Mouse (Mus musculus): ENCODE results near the gene Vps25. TPM values are rescaled to one million over a fixed set of nuclear protein-coding genes. Genes with fewer than 3 reads are reported as not detected.

Vps25 gene
- polyA plus RNA-seq, 1 experiment = 82.9 TPM

DNA sequence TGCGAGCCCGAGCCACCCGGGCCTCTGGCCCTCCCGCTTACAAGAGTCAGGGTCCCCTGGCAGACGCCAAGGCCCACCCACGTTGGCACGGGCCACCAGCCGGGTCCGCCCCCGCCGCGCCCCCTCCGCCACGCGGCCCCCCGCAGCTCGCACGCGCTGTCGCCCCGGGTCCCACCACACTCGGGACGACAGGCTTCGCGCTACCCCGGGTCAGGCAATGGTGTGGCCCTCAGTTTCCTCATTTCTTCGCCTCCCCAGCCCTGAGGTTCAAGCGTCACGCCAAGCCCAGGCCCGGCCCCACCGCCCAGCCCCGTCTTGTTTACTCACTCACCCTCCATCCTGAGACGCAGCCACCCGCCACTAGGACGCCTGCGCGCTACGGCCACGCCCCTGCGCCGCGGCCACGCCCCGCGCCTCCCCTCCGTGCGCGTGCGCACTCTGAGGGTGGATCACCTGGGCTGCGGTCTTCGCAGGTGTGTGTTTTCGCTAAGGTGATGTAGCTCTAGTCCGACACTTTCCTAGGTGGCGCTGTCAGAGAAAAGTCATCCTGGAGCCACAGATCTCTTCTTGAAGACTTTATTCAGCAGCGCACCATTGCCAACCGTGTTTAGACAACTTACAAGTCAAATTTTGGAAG lies 27.3 kb upstream of the Vps25 start, which contains the start of gene Ezh1:
Gene Ezh1, minus strand, starts transcription at position 399 of the 637 bp plus-strand sequence.
- Histone ChIP-seq H3K4me3 (replicated peaks; ENCODE audit: extremely low read depth, low read depth, low read length) (peak within 1 kb of the TSS; percentile 90), H3K4me1 (ENCODE audit: control insufficient read depth, insufficient read depth, low read length) (peaks cover 7% of the 10 kb centered on the region)
- under 1% methylated on average over 54 of the region's 56 CpGs for WGBS
- TF ChIP-seq CTCF (IDR thresholded peaks at IDR 0.05; ENCODE audit: insufficient read depth, low read length) = no peak
- peak; percentile 72; the same call in 1 of the 2 replicates for TF ChIP-seq POLR2A (IDR thresholded peaks at IDR 0.05; ENCODE audit: borderline replicate concordance, extremely low read depth, low read depth, low read length)
- peak; percentile 92 for DNase-seq

DNA sequence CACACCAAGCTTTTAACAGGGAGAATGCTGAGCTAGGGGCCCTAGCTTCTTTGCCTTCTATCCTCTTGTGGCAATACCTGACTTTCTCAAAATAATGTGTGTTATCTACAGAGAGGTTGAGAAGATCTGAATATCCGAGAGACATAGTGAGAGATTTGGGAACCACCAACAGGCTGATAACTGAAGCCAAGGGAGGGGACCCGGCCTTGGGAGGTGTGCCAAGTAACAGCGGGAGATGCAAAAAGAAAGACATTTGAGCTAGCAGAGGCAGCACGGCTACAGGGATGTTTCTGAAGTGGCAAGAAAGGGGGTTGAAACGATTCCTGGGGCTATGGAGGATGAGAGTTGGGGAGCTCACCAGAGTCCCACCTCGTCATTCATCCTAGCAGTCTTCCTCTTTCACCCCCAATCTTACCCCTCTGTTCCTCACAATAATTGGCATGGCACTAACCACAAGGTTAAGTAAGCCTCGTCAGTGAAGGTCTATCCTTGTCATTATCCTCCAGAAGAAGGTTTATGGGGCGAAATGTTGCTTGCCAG lies 24.1 kb upstream of the Vps25 start:
- no peak for TF ChIP-seq CTCF (IDR thresholded peaks at IDR 0.05; ENCODE audit: insufficient read depth, low read length)
- TF ChIP-seq POLR2A (IDR thresholded peaks at IDR 0.05; ENCODE audit: borderline replicate concordance, extremely low read depth, low read depth, low read length) = no peak
- no peak for DNase-seq
- 22% methylated on average over 8 of the region's 8 CpGs for WGBS
- H3K4me3 ChIP-seq (replicated peaks; ENCODE audit: extremely low read depth, low read depth, low read length) = no peak overlapping the region
- H3K4me1 ChIP-seq (ENCODE audit: control insufficient read depth, insufficient read depth, low read length) = peaks cover 7% of the 10 kb centered on the region

DNA sequence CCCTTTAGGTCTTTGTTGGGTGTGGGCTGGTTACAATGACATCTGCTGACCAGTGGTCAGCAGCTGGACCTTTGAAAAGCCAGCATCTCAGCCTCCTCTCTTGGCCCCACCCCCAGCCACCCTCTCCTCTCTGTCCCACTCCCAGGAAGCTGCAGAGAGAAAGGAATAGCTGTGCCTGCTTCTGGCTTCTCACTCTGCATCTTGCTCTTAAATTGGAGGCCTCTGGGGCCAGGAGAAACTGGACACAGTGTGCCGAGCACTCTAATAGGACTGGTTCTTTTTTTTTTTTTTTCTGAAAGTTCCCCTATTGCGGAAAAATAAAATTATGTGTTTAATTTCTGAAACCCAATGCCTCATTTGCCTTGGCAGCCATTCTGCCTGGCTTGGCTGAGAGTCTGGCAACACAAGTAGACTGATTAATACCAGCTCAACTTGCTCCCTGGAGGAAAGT lies 23.4 kb upstream of the Vps25 start:
- Histone ChIP-seq H3K4me1 (ENCODE audit: control insufficient read depth, insufficient read depth, low read length) (peaks cover 6% of the 10 kb centered on the region), H3K4me3 (replicated peaks; ENCODE audit: extremely low read depth, low read depth, low read length) (no peak overlapping the region)
- no peak for DNase-seq
- WGBS = 25% methylated on average over 2 of the region's 2 CpGs
- TF ChIP-seq POLR2A (IDR thresholded peaks at IDR 0.05; ENCODE audit: borderline replicate concordance, extremely low read depth, low read depth, low read length) (0 out of 2 replicates have a peak, but pooled peaks have one; percentile 19), CTCF (IDR thresholded peaks at IDR 0.05; ENCODE audit: insufficient read depth, low read length) (no peak)

DNA sequence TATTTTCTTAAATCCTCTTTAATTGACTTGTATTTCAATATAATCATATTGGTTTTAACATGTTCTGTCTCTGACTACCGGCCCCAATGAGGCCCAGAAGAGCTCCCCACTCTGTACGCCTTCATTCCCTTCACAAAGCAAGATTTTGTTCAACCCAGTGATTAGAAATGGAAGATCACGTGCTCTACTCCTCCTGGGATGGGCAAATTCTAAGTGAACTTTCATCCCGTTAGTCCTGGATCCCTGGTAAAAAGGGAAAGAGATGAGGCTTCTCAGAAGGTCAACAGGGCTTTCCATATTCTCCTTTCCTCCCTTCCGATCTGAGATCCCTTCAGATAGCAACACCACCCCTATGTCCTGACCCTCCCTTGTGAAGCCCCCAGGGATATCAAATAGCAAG lies 23.0 kb upstream of the Vps25 start:
- H3K4me1 ChIP-seq (ENCODE audit: control insufficient read depth, insufficient read depth, low read length) = peaks cover 4% of the 10 kb centered on the region
- peak overlapping the region; percentile 7 for H3K4me3 ChIP-seq (replicated peaks; ENCODE audit: extremely low read depth, low read depth, low read length)
- TF ChIP-seq POLR2A (IDR thresholded peaks at IDR 0.05; ENCODE audit: borderline replicate concordance, extremely low read depth, low read depth, low read length) (no peak), CTCF (IDR thresholded peaks at IDR 0.05; ENCODE audit: insufficient read depth, low read length) (no peak)
- 24% methylated on average over 5 of the region's 5 CpGs for WGBS
- DNase-seq = no peak

DNA sequence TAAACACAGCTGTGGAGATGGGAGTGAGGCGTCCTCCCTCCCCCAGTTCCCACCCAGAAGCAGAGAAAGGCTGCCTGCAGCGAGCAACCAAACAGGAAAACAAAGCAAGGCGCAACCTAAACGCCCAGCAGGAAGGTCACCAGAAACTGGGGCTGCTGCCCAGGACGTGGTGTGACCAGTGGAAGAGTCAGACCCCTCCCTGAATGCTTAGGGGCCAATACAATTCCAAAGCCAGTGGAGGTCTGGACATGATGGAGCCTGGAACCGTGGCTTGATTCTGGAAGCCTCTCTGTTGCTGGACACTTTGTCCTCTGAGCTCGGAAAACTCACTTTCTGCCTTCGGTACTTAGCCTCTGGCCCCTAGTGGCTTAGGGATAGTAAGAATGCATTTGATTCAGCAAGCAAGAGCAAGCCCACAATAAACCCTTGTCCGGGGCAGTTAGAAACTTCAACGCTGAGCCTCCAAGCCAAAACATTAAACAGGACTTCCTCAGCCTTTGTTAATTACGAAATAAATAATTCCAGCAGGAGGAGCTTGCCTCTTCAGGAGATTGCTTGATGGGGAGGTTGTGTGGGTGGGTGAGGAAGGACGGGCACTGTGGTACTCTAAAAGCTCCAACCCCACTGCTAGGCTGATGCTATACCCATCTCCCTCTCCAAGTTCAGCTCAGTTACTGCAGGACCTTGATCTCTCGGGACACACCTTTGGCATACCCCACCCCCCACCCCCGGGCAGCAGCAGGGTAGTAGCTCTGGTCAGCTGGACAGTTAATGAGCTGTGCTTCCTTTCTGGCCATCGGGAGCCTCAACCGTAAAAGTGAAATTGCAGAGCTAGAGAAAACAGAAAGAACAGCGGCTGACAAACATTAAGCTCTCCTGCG lies 22.3 kb upstream of the Vps25 start:
- peak; percentile 56 for DNase-seq
- H3K4me1 ChIP-seq (ENCODE audit: control insufficient read depth, insufficient read depth, low read length) = peaks cover 4% of the 10 kb centered on the region
- TF ChIP-seq POLR2A (IDR thresholded peaks at IDR 0.05; ENCODE audit: borderline replicate concordance, extremely low read depth, low read depth, low read length) = peak; percentile 74
- no peak for TF ChIP-seq CTCF (IDR thresholded peaks at IDR 0.05; ENCODE audit: insufficient read depth, low read length)
- 5% methylated on average over 18 of the region's 18 CpGs for WGBS
- H3K4me3 ChIP-seq (replicated peaks; ENCODE audit: extremely low read depth, low read depth, low read length) = peak overlapping the region; percentile 40

DNA sequence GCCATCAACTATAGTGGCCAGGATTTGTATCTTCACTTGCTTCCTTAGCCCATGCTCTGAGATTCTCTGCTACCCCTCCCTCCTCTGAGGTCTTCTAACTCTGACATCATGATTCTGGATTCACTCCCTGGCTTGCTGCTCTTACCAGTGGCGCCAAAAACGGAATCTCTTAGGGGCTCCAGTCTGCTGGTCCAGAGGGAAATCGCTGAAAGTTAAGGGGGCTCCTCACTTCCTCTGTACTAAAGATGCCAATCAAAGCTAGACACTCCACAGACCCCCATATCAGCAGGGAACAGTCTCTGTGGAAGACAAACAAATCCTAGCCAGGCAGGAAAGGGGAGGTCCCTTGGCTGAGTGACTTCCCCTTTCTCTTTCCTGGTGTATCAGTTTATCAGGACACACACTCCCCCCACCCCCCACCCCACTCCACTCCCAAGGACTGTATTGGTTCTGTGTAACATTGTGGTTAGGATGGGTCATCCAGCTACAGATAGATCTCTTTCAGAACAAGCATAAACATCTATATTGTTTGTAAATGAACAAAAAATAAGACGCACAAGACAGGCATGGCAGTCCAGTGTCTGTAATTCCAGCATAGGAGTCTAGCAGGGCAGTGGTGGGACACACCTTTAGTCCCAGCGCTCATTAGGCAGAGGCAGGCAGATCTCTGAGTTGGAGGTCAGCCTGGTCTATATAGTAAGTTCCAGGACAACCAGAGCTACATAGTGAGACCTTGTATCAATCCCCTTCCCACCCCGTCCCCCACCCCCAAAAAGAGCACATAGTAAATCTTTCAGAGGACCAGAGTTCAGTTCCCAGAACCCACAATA lies 21.3 kb upstream of the Vps25 start:
- H3K4me1 ChIP-seq (ENCODE audit: control insufficient read depth, insufficient read depth, low read length) = peaks cover 5% of the 10 kb centered on the region
- no peak for TF ChIP-seq CTCF (IDR thresholded peaks at IDR 0.05; ENCODE audit: insufficient read depth, low read length)
- 0 out of 2 replicates have a peak, but pooled peaks have one; percentile 15 for TF ChIP-seq POLR2A (IDR thresholded peaks at IDR 0.05; ENCODE audit: borderline replicate concordance, extremely low read depth, low read depth, low read length)
- WGBS = 33% methylated on average over 6 of the region's 6 CpGs
- peak overlapping the region; percentile 40 for H3K4me3 ChIP-seq (replicated peaks; ENCODE audit: extremely low read depth, low read depth, low read length)
- DNase-seq = peak; percentile 42

DNA sequence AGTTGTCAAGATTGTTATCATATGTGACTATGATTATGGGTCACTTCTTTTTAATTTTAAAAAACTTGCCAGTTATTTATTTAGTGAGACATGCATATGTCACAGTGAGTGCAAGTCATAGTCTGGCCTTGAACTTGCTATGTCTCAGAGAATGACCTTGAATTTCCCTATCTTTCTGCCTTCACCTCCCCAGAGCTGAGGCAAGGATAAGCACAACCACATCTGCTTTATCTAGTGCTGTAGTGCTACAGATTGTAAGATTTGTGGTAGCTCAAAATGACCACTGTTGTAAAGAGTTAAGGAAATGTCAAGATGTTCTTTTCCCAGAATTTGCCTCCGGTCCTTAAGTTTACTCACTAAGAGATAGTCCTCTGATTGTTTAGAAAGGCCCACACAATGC lies 20.3 kb upstream of the Vps25 start:
- no peak for DNase-seq
- WGBS = 34% methylated on average over 1 of the region's 1 CpGs

DNA sequence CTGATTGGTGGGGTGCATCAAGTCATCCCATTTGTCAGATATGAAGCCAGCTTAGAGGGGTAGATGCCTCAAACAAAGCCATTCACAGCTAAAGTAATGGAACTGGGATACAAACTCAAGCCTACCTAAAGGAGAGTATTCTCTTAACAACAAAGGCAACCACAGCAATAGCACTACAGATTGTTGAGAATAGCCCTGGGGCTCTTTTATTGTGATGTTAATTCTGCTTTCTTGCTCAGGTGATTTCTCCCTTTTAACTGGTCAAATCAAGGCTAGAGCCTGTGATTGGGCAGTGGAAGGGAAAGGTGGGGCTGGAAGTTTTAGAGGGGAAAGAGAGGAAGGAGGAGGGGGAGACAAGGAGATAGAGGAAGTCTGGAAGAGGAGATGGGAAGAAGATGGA lies 19.4 kb upstream of the Vps25 start:
- H3K4me1 ChIP-seq (ENCODE audit: control insufficient read depth, insufficient read depth, low read length) = peaks cover 6% of the 10 kb centered on the region
- TF ChIP-seq CTCF (IDR thresholded peaks at IDR 0.05; ENCODE audit: insufficient read depth, low read length) (no peak), POLR2A (IDR thresholded peaks at IDR 0.05; ENCODE audit: borderline replicate concordance, extremely low read depth, low read depth, low read length) (no peak)
- H3K4me3 ChIP-seq (replicated peaks; ENCODE audit: extremely low read depth, low read depth, low read length) = no peak overlapping the region
- no peak for DNase-seq

More for the DNA sequence above, 20.3 kb upstream of the Vps25 start:
- H3K4me1 ChIP-seq (ENCODE audit: control insufficient read depth, insufficient read depth, low read length) = peaks cover 6% of the 10 kb centered on the region
- TF ChIP-seq POLR2A (IDR thresholded peaks at IDR 0.05; ENCODE audit: borderline replicate concordance, extremely low read depth, low read depth, low read length) (no peak), CTCF (IDR thresholded peaks at IDR 0.05; ENCODE audit: insufficient read depth, low read length) (no peak)
- no peak overlapping the region for H3K4me3 ChIP-seq (replicated peaks; ENCODE audit: extremely low read depth, low read depth, low read length)

DNA sequence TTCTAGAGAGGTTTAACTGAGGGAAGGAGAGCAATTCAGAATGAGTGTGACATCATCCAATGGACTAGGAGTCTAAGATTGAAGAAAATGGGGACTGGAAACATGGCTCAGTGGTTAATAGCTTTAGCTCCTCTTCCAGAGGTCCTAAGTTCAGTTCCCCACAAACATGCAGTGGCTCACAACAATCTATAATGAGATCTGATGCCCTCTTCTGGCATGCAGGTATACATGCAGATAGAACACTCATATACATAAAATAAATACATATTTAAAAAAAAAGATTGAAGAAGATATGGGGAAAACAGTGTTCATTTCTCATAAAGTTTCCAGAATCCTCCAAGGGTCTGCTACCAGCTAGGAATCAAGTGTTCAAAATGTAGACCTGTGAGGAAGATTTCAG lies 18.1 kb upstream of the Vps25 start:
- DNase-seq = no peak
- TF ChIP-seq CTCF (IDR thresholded peaks at IDR 0.05; ENCODE audit: insufficient read depth, low read length) (no peak), POLR2A (IDR thresholded peaks at IDR 0.05; ENCODE audit: borderline replicate concordance, extremely low read depth, low read depth, low read length) (no peak)
- Histone ChIP-seq H3K4me1 (ENCODE audit: control insufficient read depth, insufficient read depth, low read length) (peaks cover 2% of the 10 kb centered on the region; the same call in 1 of the 2 replicates), H3K4me3 (replicated peaks; ENCODE audit: extremely low read depth, low read depth, low read length) (no peak overlapping the region)

Measured in lung, adult 2 months (tissue).